Mouse (Mus musculus): Measurements from ENCODE around the gene C1qc.

GRCm38 (mm10) chr4:136855081-136855480 lies 37.8 kb downstream of the C1qc start:
- TF ChIP-seq CTCF (IDR thresholded peaks at IDR 0.05; ENCODE audit: borderline replicate concordance, insufficient read depth, low read depth, low read length) (0 out of 2 replicates have a peak, but pooled peaks have one; percentile 23), POLR2A (IDR thresholded peaks at IDR 0.05; ENCODE audit: borderline replicate concordance, insufficient read depth, low read length) (no peak)
